ENCODE assay signal across 29 mouse cellular contexts in genomic region chr16:12859714-12860355, GRCm38 (mm10).
DNase-seq lines count a peak whose midpoint lies in the region; ATAC-seq lines count a peak whose summit lies in the region.
"Had no signal": no experiment of that assay in that cellular context is flagged by ENCODE, and none has a peak within 500 bp of the region (broad histone marks: within the 10 kb centered on the region; RNA-seq: fewer than 3 reads in every experiment).

No protein-coding gene starts in this region.

- 89% methylated on average over 5 of the region's 5 CpGs for WGBS in embryonic facial prominence, embryonic 10.5 days
- WGBS in midbrain, embryonic 13.5 days: 93% methylated on average over 5 of the region's 5 CpGs

- no peaks in the 10 kb centered on the region for H3K36me3 ChIP-seq in embryonic facial prominence, embryonic 10.5 days (replicated peaks)
- H3K36me3 ChIP-seq in midbrain, embryonic 13.5 days: no peaks in the 10 kb centered on the region
- H3K36me3 ChIP-seq: embryonic facial prominence, embryonic 15.5 days; hindbrain, embryonic 15.5 days; limb, embryonic 12.5 days; liver, embryonic 12.5 days; neural tube, embryonic 13.5 days had no signal

- no peak overlapping the region for H3K4me3 ChIP-seq in embryonic facial prominence, embryonic 10.5 days
- no peak overlapping the region for H3K4me3 ChIP-seq in midbrain, embryonic 13.5 days (replicated peaks)
- H3K4me3 ChIP-seq: embryonic facial prominence, embryonic 15.5 days; heart, adult 2 months; hindbrain, embryonic 15.5 days; limb, embryonic 12.5 days; liver, embryonic 12.5 days; neural tube, embryonic 13.5 days had no signal

- intact Hi-C loops in left cerebral cortex, postnatal 36 days (cut with DNase I): no loop called here

- no peak for DNase-seq in frontal cortex, postnatal 25 days (ENCODE audit: low spot score in 2 of 2)
- peak; percentile 42 to 51 for DNase-seq in right cerebral cortex, adult 2 months (ENCODE audit: low spot score in 2 of 2)
- no peak for DNase-seq in right cerebral cortex, postnatal 4 days
- peak; percentile 21 to 39 for DNase-seq in left cerebral cortex, postnatal 36 days (ENCODE audit: low spot score in 2 of 2)
- DNase-seq in neural tube, embryonic 10.5 days (ENCODE audit: extremely low spot score, low spot score): no peak
- DNase-seq in embryonic facial prominence, embryonic 10.5 days (ENCODE audit: low spot score): no peak
- DNase-seq: adrenal gland, postnatal 10 days; cerebellum, adult 11 months; cerebellum, postnatal 14 days; embryo, embryonic 11 days; gastrocnemius, postnatal 10 days; heart, adult 2 months; heart, postnatal 4 days; kidney, postnatal 4 days; lung, embryonic 14.5 days; lung, postnatal 4 days; thymus, postnatal 14 days had no signal

- H3K4me2 ChIP-seq in midbrain, embryonic 13.5 days (replicated peaks): no peak overlapping the region
- H3K4me2 ChIP-seq: embryonic facial prominence, embryonic 15.5 days; hindbrain, embryonic 15.5 days; limb, embryonic 12.5 days; liver, embryonic 12.5 days; lung, embryonic 14.5 days; neural tube, embryonic 13.5 days had no signal

- H3K27me3 ChIP-seq in embryonic facial prominence, embryonic 10.5 days (replicated peaks; ENCODE audit: low read depth, poor library complexity, severe bottlenecking): no peaks in the 10 kb centered on the region
- no peaks in the 10 kb centered on the region for H3K27me3 ChIP-seq in midbrain, embryonic 13.5 days
- H3K27me3 ChIP-seq: embryonic facial prominence, embryonic 15.5 days; hindbrain, embryonic 15.5 days; limb, embryonic 12.5 days; liver, embryonic 12.5 days; neural tube, embryonic 13.5 days; Patski had no signal

- ATAC-seq in frontal cortex, adult (ENCODE audit: low TSS enrichment): peak; percentile 99
- no peak for ATAC-seq in midbrain, embryonic 13.5 days
- ATAC-seq: CD4-positive, CD25-positive, alpha-beta regulatory T cell, adult 4 months; forebrain, embryonic 16.5 days; intestine, embryonic 16.5 days; liver, embryonic 12.5 days; Patski had no signal

- H3K27ac ChIP-seq in embryonic facial prominence, embryonic 10.5 days (replicated peaks): no peak overlapping the region
- H3K27ac ChIP-seq in midbrain, embryonic 13.5 days: no peak overlapping the region
- H3K27ac ChIP-seq: embryonic facial prominence, embryonic 15.5 days; heart, adult 2 months; hindbrain, embryonic 15.5 days; limb, embryonic 12.5 days; liver, embryonic 12.5 days; neural tube, embryonic 13.5 days; stomach, postnatal 0 days had no signal

- no peaks in the 10 kb centered on the region for H3K9me3 ChIP-seq in embryonic facial prominence, embryonic 10.5 days
- H3K9me3 ChIP-seq in midbrain, embryonic 13.5 days: no peaks in the 10 kb centered on the region
- H3K9me3 ChIP-seq: embryonic facial prominence, embryonic 15.5 days; hindbrain, embryonic 15.5 days; limb, embryonic 12.5 days; liver, embryonic 12.5 days; neural tube, embryonic 13.5 days had no signal

- no peaks in the 10 kb centered on the region for H3K4me1 ChIP-seq in embryonic facial prominence, embryonic 10.5 days
- no peaks in the 10 kb centered on the region for H3K4me1 ChIP-seq in midbrain, embryonic 13.5 days (replicated peaks)
- H3K4me1 ChIP-seq: embryonic facial prominence, embryonic 15.5 days; hindbrain, embryonic 15.5 days; limb, embryonic 12.5 days; liver, embryonic 12.5 days; neural tube, embryonic 13.5 days had no signal

- no peak overlapping the region for H3K9ac ChIP-seq in midbrain, embryonic 13.5 days (replicated peaks)
- H3K9ac ChIP-seq: embryonic facial prominence, embryonic 15.5 days; hindbrain, embryonic 15.5 days; limb, embryonic 12.5 days; liver, embryonic 12.5 days; lung, embryonic 14.5 days; neural tube, embryonic 13.5 days had no signal

Comparison
In these comparisons a context has a peak if more than half of its experiments do, and no peak if none do; other contexts are left out.
1. DNase-seq: peak in right cerebral cortex, adult 2 months (2 of 2) and left cerebral cortex, postnatal 36 days (2 of 2); none in frontal cortex, postnatal 25 days (0 of 2), right cerebral cortex, postnatal 4 days (single experiment), neural tube, embryonic 10.5 days (single experiment) and embryonic facial prominence, embryonic 10.5 days (single experiment).